Mouse (Mus musculus) activated CD4-positive, CD25-positive, alpha-beta regulatory T cell (primary cell): ENCODE measurements around the gene Oma1. TPM values are rescaled to one million over a fixed set of nuclear protein-coding genes. Genes with fewer than 3 reads are reported as not detected.

ENCODE experiments used
- polyA plus RNA-seq, 2 experiments: library from polyadenylated mRNA; unstranded; fragments of 100-300 nt; shearing (Covaris generic); gene quantifications; one replicate each; pipeline ENCODE4 v1.2.1; 2017

Oma1 gene
- polyA plus RNA-seq = 10 to 100 TPM; 21.6 to 26.2 TPM

GRCm38 (mm10) chr4:103313587-103314525, at the start of gene Oma1:
Oma1 (plus strand) TSS chr4:103313812.

DNA sequence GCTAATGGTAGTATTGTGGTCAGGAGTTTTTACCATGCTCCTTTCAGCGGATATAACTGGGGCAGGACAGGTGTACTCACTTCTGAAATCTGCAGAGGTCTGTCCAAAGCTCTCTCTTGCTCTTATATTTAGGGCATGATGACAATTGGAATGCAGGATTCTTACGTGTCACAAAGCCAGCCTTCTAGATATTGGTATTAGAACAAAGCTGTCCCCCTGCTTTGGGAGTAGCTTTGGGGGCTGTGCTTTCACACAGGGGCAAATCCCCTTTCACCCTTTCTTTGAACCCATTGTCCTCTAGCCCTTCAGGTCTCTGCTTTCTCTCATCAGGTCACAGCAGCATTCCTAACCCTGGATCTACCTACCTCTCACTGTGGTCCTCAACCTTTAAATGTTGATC, 22.8 kb upstream of the Oma1 start, which contains the start of gene 4921539E11Rik:
4921539E11Rik (minus strand) TSS at position 101 of the 400 bp plus-strand sequence.

Other genes starting within 250 kb of the Oma1 start
- 10 to 100 TPM; 73.2 to 75.7 TPM for gene Mier1, start 199.4 kb upstream of the Oma1 start, polyA plus RNA-seq
- 1 to 10 TPM in 1 of 2 experiments, under 1 TPM in 1; 0.21 to 2.7 TPM for gene Wdr78, start 199.3 kb upstream of the Oma1 start, polyA plus RNA-seq
- 10 to 100 TPM; 20.7 to 26.1 TPM for gene Slc35d1, start 98.6 kb upstream of the Oma1 start, polyA plus RNA-seq
- not detected for gene 4921539E11Rik, start 22.9 kb upstream of the Oma1 start, polyA plus RNA-seq